Mouse (Mus musculus) MEL (cell line): ENCODE data around the gene Fkbp6.

Source experiments
- CTCF ChIP-seq, 3 experiments: IDR thresholded peaks in 2 of 3; conservative IDR thresholded peaks in 1 of 3; 2 replicates each; pipeline ENCODE4 v1.5.1; 2011 to 2012; ENCODE audit warnings: low read length in 3 of 3, low read depth in 2 of 3, mild to moderate bottlenecking in 2 of 3, improper control_type of control experiment in 1 of 3, inconsistent platforms in 1 of 3, mixed read lengths in 1 of 3, moderate library complexity in 1 of 3; ENCODE audit not compliant: control insufficient read depth in 1 of 3, insufficient read depth in 1 of 3, poor library complexity in 1 of 3, severe bottlenecking in 1 of 3
- EP300 ChIP-seq, 2 experiments: IDR thresholded peaks; 2 replicates each; pipeline ENCODE4 v1.6.1; 2011; ENCODE audit warnings: improper control_type of control experiment in 2 of 2, low read length in 2 of 2, low read depth in 1 of 2, mild to moderate bottlenecking in 1 of 2
- ETS1 ChIP-seq: IDR thresholded peaks from 2 replicates; pipeline ENCODE4 v1.6.1; 2012; ENCODE audit warnings: low read depth, mild to moderate bottlenecking, inconsistent platforms, low read length, improper control_type of control experiment, moderate library complexity
- GATA1 ChIP-seq: IDR thresholded peaks from 2 replicates; pipeline ENCODE4 v1.6.1; 2011; ENCODE audit warnings: low read depth, low read length, improper control_type of control experiment
- POLR2A ChIP-seq, 2 experiments: IDR thresholded peaks; 2 replicates each; pipeline ENCODE4 v1.6.1; 2011 to 2012; ENCODE audit warnings: low read length in 2 of 2, mild to moderate bottlenecking in 2 of 2, control low read depth in 1 of 2, improper control_type of control experiment in 1 of 2, low read depth in 1 of 2, moderate library complexity in 1 of 2; ENCODE audit not compliant: control insufficient read depth in 1 of 2, insufficient read depth in 1 of 2, poor library complexity in 1 of 2
- POLR2AphosphoS5 ChIP-seq: IDR thresholded peaks from 2 replicates; pipeline ENCODE4 v1.6.1; 2012; ENCODE audit warnings: low read depth, borderline replicate concordance, mild to moderate bottlenecking, inconsistent platforms, low read length, moderate library complexity, mixed read lengths
- USF1 ChIP-seq: IDR thresholded peaks from 2 replicates; pipeline ENCODE4 v1.6.1; 2014; ENCODE audit warnings: low read depth, mild to moderate bottlenecking, inconsistent platforms, low read length, improper control_type of control experiment, moderate library complexity

- TF ChIP-seq CTCF (IDR thresholded peaks at IDR 0.05 in 2 of 3, conservative IDR thresholded peaks at IDR 0.05 in 1 of 3; ENCODE audit: control insufficient read depth in 1 of 3, insufficient read depth in 1 of 3, low read depth in 2 of 3, low read length in 3 of 3, poor library complexity in 1 of 3, severe bottlenecking in 1 of 3) (no peak), POLR2A (IDR thresholded peaks at IDR 0.05; ENCODE audit: control insufficient read depth in 1 of 2, insufficient read depth in 1 of 2, low read depth in 1 of 2, low read length in 2 of 2, poor library complexity in 1 of 2) (no peak), POLR2AphosphoS5 (no peak), GATA1 (no peak), EP300 (IDR thresholded peaks at IDR 0.05; ENCODE audit: low read depth in 1 of 2, low read length in 2 of 2) (no peak), ETS1 (no peak), USF1 (no peak)
Observed at GRCm38 (mm10) chr5:135322197-135322596, 27.6 kb downstream of the Fkbp6 start.
